Mouse (Mus musculus) embryonic fibroblast, embryonic 13.5 days (primary cell): Measurements from ENCODE around the gene Sdf2l1. TPM values are rescaled to one million over a fixed set of nuclear protein-coding genes. Genes with fewer than 3 reads are reported as not detected.

Experiments used
- H3K27ac ChIP-seq: 2 replicates; pipeline ENCODE4 v1.5.1; 2012; ENCODE audit warnings: low read length, control low read depth, inconsistent platforms; ENCODE audit not compliant: insufficient read depth
- H3K4me1 ChIP-seq: 2 replicates; pipeline ENCODE4 v1.6.1; 2011; ENCODE audit warnings: low read length; ENCODE audit not compliant: control insufficient read depth, insufficient read depth
- H3K4me3 ChIP-seq: 2 replicates; pipeline ENCODE4 v1.5.1; 2011; ENCODE audit warnings: mild to moderate bottlenecking, control low read depth, low read length; ENCODE audit not compliant: insufficient read depth
- CTCF ChIP-seq: IDR thresholded peaks from 2 replicates; pipeline ENCODE4 v1.5.1; 2011; ENCODE audit warnings: mild to moderate bottlenecking, control low read depth, low read length, moderate library complexity, borderline replicate concordance; ENCODE audit not compliant: insufficient read depth
- POLR2A ChIP-seq: IDR thresholded peaks from 2 replicates; pipeline ENCODE4 v1.6.1; 2011; ENCODE audit warnings: low read depth, mild to moderate bottlenecking, control low read depth, low read length, moderate library complexity
- polyA plus RNA-seq: library from polyadenylated mRNA; stranded (reverse); fragments of >200 nt; gene quantifications from 2 replicates; pipeline ENCODE4 v1.2.4, GENCODE M21; 2011; ENCODE audit warnings: low read depth; ENCODE audit not compliant: missing spikeins, insufficient read length

The Sdf2l1 gene
- polyA plus RNA-seq, 1 experiment = 17.0 TPM

GRCm38 (mm10) chr16:17124871-17125520 lies 7.2 kb downstream of the Sdf2l1 start, which contains the start of gene 2610318N02Rik:
TSS of gene 2610318N02Rik (minus strand) at chr16:17125167.
- no peak for TF ChIP-seq CTCF
- peak; percentile 63 for TF ChIP-seq POLR2A

GRCm38 (mm10) chr16:17124119-17124870 lies 7.9 kb downstream of the Sdf2l1 start:
- peak overlapping the region; percentile 50 for H3K4me3 ChIP-seq
- no peak overlapping the region for H3K27ac ChIP-seq
- no peak for TF ChIP-seq POLR2A
- TF ChIP-seq CTCF = no peak
- H3K4me1 ChIP-seq = no peaks in the 10 kb centered on the region

More at GRCm38 (mm10) chr16:17124871-17125520, 7.2 kb downstream of the Sdf2l1 start, which contains the start of gene 2610318N02Rik:
- Histone ChIP-seq H3K4me3 (peak within 1 kb of the TSS; percentile 50), H3K27ac (no peak within 1 kb of the TSS), H3K4me1 (no peaks in the 10 kb centered on the region)

GRCm38 (mm10) chr16:17121569-17121968 lies 10.6 kb downstream of the Sdf2l1 start:
- Histone ChIP-seq H3K4me3 (no peak overlapping the region), H3K27ac (no peak overlapping the region), H3K4me1 (no peaks in the 10 kb centered on the region)
- TF ChIP-seq POLR2A = no peak
- TF ChIP-seq CTCF = no peak

- Histone ChIP-seq H3K4me1 (no peaks in the 10 kb centered on the region), H3K27ac (no peak overlapping the region), H3K4me3 (no peak overlapping the region)
- TF ChIP-seq CTCF (no peak), POLR2A (no peak)
Measured at GRCm38 (mm10) chr16:17117309-17117799, 14.8 kb downstream of the Sdf2l1 start.

GRCm38 (mm10) chr16:17110771-17111743 lies 21.1 kb downstream of the Sdf2l1 start, which contains the start of gene Ppil2:
TSS of gene Ppil2 (minus strand) at chr16:17111257.
- Histone ChIP-seq H3K4me1 (peaks cover 6% of the 10 kb centered on the region; the same call in 1 of the 2 replicates), H3K27ac (no peak within 1 kb of the TSS), H3K4me3 (peak within 1 kb of the TSS; percentile 91)
- TF ChIP-seq POLR2A (peak; percentile 91), CTCF (no peak)

- TF ChIP-seq CTCF (no peak), POLR2A (no peak)
- Histone ChIP-seq H3K4me3 (no peak overlapping the region), H3K27ac (no peak overlapping the region), H3K4me1 (peaks cover 2% of the 10 kb centered on the region; the same call in 1 of the 2 replicates)
Measured at GRCm38 (mm10) chr16:17104600-17104999, 27.6 kb downstream of the Sdf2l1 start.

GRCm38 (mm10) chr16:17102630-17103220 lies 29.5 kb downstream of the Sdf2l1 start:
- Histone ChIP-seq H3K4me1 (no peaks in the 10 kb centered on the region), H3K27ac (no peak overlapping the region), H3K4me3 (no peak overlapping the region)
- TF ChIP-seq POLR2A = no peak
- no peak for TF ChIP-seq CTCF

GRCm38 (mm10) chr16:17096938-17097337 lies 35.2 kb downstream of the Sdf2l1 start:
- no peaks in the 10 kb centered on the region for H3K4me1 ChIP-seq
- no peak overlapping the region for H3K27ac ChIP-seq
- no peak overlapping the region for H3K4me3 ChIP-seq
- TF ChIP-seq CTCF (no peak), POLR2A (no peak)
